Mouse (Mus musculus): Measurements from ENCODE around the gene Trpm6.

DNA sequence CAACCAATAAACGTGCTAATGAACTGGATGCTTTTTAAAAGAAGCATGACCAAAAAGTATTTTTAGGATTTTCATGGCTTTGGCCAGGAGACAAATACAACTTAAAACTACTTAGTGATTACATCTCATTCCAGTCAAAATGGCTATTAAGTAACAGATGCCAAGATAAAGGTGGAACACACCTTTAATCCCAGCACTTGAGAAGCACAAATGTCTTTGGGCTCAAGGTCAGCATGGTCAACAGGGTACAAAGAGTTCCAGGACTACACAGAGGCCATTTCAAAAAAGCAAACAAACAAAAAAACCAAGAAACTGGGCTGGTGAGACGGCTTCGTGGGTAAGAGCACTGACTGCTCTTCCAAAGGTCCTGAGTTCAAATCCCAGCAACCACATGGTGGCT is 29.4 kb upstream of the Trpm6 start:
- no peak for TF ChIP-seq CTCF (IDR thresholded peaks at IDR 0.05)
- TF ChIP-seq POLR2A (IDR thresholded peaks at IDR 0.05; ENCODE audit: insufficient read depth, low read depth, low read length) = no peak
- no peak for TF ChIP-seq EP300 (IDR thresholded peaks at IDR 0.05; ENCODE audit: insufficient read depth, low read depth, low read length)

Data from heart, adult 2 months (tissue).